Comparison of ENCODE assay signal across 13 mouse cellular contexts in genomic region chr2:75528706-75529105, GRCm38 (mm10).
"Had no signal": no experiment of that assay in that cellular context is flagged by ENCODE, and none has a peak within 500 bp of the region (broad histone marks: within the 10 kb centered on the region; RNA-seq: fewer than 3 reads in every experiment).

No protein-coding gene starts in this region.

- DNase-seq: gastrocnemius, postnatal 14 days; gastrocnemius, postnatal 36 days; heart, adult 18-20 months; heart, postnatal 10 days; heart, postnatal 36 days; kidney, adult 11 months; kidney, adult 2 months; kidney, adult 9 months; kidney, postnatal 14 days; kidney, postnatal 36 days; layer of hippocampus, adult 9-11 months; layer of hippocampus, postnatal 36 days; left cerebral cortex, postnatal 4 days had no signal
